Mouse (Mus musculus): ENCODE data around the gene Sapcd1. TPM values are rescaled to one million over a fixed set of nuclear protein-coding genes. Genes with fewer than 3 reads are reported as not detected.

Sapcd1 gene
- 0.86 and 1.9 TPM in 2 replicates for total RNA-seq (2023)

GRCm38 (mm10) chr17:35027277-35028068, at the start of gene Sapcd1:
TSS of gene Sapcd1 (minus strand) at chr17:35028016.

GRCm38 (mm10) chr17:35076507-35077176, 48.8 kb upstream of the Sapcd1 start, which contains the start of gene Ly6g6e:
TSS of gene Ly6g6e (plus strand) at chr17:35076902.

GRCm38 (mm10) chr17:35066084-35066483, 38.3 kb upstream of the Sapcd1 start, which contains the start of gene Mpig6b:
TSS of gene Mpig6b (minus strand) at chr17:35066184.

GRCm38 (mm10) chr17:35064951-35065947, 37.4 kb upstream of the Sapcd1 start, which contains the start of gene Ly6g6c:
TSS of gene Ly6g6c (plus strand) at chr17:35065388.

GRCm38 (mm10) chr17:35058911-35059892, 31.4 kb upstream of the Sapcd1 start, which contains the start of gene Ddah2:
TSS of gene Ddah2 (plus strand) at chr17:35059035.

GRCm38 (mm10) chr17:35049561-35050016, 21.8 kb upstream of the Sapcd1 start, which contains the start of gene Clic1:
TSS of gene Clic1 (plus strand) at chr17:35049966.

GRCm38 (mm10) chr17:35046681-35047455, 19.1 kb upstream of the Sapcd1 start, which contains the start of gene Msh5:
TSS of gene Msh5 (minus strand) at chr17:35046745.

GRCm38 (mm10) chr17:35016376-35016775, 11.4 kb downstream of the Sapcd1 start, which contains the start of gene Vwa7:
TSS of gene Vwa7 (plus strand) at chr17:35016579.

GRCm38 (mm10) chr17:35000717-35001451, 26.9 kb downstream of the Sapcd1 start, which contains the start of gene Vars:
TSS of gene Vars (plus strand) at chr17:35000987.

GRCm38 (mm10) chr17:34981690-34982180, 46.1 kb downstream of the Sapcd1 start, which contains the start of gene Lsm2:
TSS of gene Lsm2 (plus strand) at chr17:34981862.

Other genes starting within 250 kb of the Sapcd1 start
- not detected in 2 replicates for gene Cyp21a1, start 223.5 kb downstream of the Sapcd1 start, total RNA-seq (2023)
- 42.3 and 63.0 TPM in 2 replicates for gene Stk19, start 191.1 kb downstream of the Sapcd1 start, total RNA-seq (2023)
- 34.5 and 46.7 TPM in 2 replicates for gene Dxo, start 191.0 kb downstream of the Sapcd1 start, total RNA-seq (2023)
- gene Skiv2l, start 177.8 kb downstream of the Sapcd1 start, total RNA-seq (2023): 95.9 and 147 TPM in 2 replicates
- gene Nelfe, start 177.6 kb downstream of the Sapcd1 start, total RNA-seq (2023): 24.5 and 28.2 TPM in 2 replicates
- gene Cfb, start 165.5 kb downstream of the Sapcd1 start, total RNA-seq (2023): 1.3 TPM in 1 of 2 replicates, not detected in the other
- 0.70 and 1.4 TPM in 2 replicates for gene Zbtb12, start 148.5 kb downstream of the Sapcd1 start, total RNA-seq (2023)
- not detected in 2 replicates for gene Gm20547, start 146.0 kb downstream of the Sapcd1 start, total RNA-seq (2023)
- not detected in 2 replicates for gene C2, start 129.8 kb downstream of the Sapcd1 start, total RNA-seq (2023)
- gene Ehmt2, start 129.5 kb downstream of the Sapcd1 start, total RNA-seq (2023): 49.5 and 66.6 TPM in 2 replicates
- 0.25 TPM in 1 of 2 replicates, not detected in the other for gene Slc44a4, start 113.5 kb downstream of the Sapcd1 start, total RNA-seq (2023)
- gene Neu1, start 96.8 kb downstream of the Sapcd1 start, total RNA-seq (2023): 87.8 and 101 TPM in 2 replicates
- gene Hspa1b, start 68.8 kb downstream of the Sapcd1 start, total RNA-seq (2023): 25.6 and 50.7 TPM in 2 replicates
- gene Gm20481, start 58.1 kb downstream of the Sapcd1 start, total RNA-seq (2023): not detected in 2 replicates
- gene Hspa1a, start 55.9 kb downstream of the Sapcd1 start, total RNA-seq (2023): 36.0 and 76.5 TPM in 2 replicates
- gene Hspa1l, start 55.3 kb downstream of the Sapcd1 start, total RNA-seq (2023): 0.16 TPM in 1 of 2 replicates, not detected in the other
- 15.3 and 22.7 TPM in 2 replicates for gene Lsm2, start 46.2 kb downstream of the Sapcd1 start, total RNA-seq (2023)
- 51.6 and 57.8 TPM in 2 replicates for gene Vars, start 27.0 kb downstream of the Sapcd1 start, total RNA-seq (2023)
- gene Vwa7, start 11.4 kb downstream of the Sapcd1 start, total RNA-seq (2023): 0.09 TPM in 1 of 2 replicates, not detected in the other
- gene Msh5, start 18.7 kb upstream of the Sapcd1 start, total RNA-seq (2023): 3.5 and 11.1 TPM in 2 replicates
- gene Clic1, start 21.9 kb upstream of the Sapcd1 start, total RNA-seq (2023): 248 and 288 TPM in 2 replicates
- gene Ddah2, start 31.0 kb upstream of the Sapcd1 start, total RNA-seq (2023): 1.4 and 2.6 TPM in 2 replicates
- not detected in 2 replicates for gene Ly6g6c, start 37.4 kb upstream of the Sapcd1 start, total RNA-seq (2023)
- gene Mpig6b, start 38.2 kb upstream of the Sapcd1 start, total RNA-seq (2023): 0.47 TPM in 1 of 2 replicates, not detected in the other
- gene Ly6g6e, start 48.9 kb upstream of the Sapcd1 start, total RNA-seq (2023): not detected in 2 replicates
- not detected in 2 replicates for gene Ly6g6d, start 50.0 kb upstream of the Sapcd1 start, total RNA-seq (2023)
- gene Ly6g6f, start 57.6 kb upstream of the Sapcd1 start, total RNA-seq (2023): 1.1 TPM in 1 of 2 replicates, not detected in the other
- 44.4 and 57.6 TPM in 2 replicates for gene Abhd16a, start 61.2 kb upstream of the Sapcd1 start, total RNA-seq (2023)
- gene Ly6g5c, start 80.3 kb upstream of the Sapcd1 start, total RNA-seq (2023): not detected in 2 replicates
- 13.3 and 14.5 TPM in 2 replicates for gene Ly6g5b, start 87.4 kb upstream of the Sapcd1 start, total RNA-seq (2023)
- 36.0 and 50.1 TPM in 2 replicates for gene Gpank1, start 93.4 kb upstream of the Sapcd1 start, total RNA-seq (2023)
- 135 and 169 TPM in 2 replicates for gene Csnk2b, start 94.0 kb upstream of the Sapcd1 start, total RNA-seq (2023)
- gene D17H6S53E, start 98.4 kb upstream of the Sapcd1 start, total RNA-seq (2023): 21.0 and 24.5 TPM in 2 replicates
- not detected in 2 replicates for gene Apom, start 104.0 kb upstream of the Sapcd1 start, total RNA-seq (2023)
- gene Bag6, start 107.2 kb upstream of the Sapcd1 start, total RNA-seq (2023): 295 and 362 TPM in 2 replicates
- 170 and 191 TPM in 2 replicates for gene Prrc2a, start 136.9 kb upstream of the Sapcd1 start, total RNA-seq (2023)
- gene Aif1, start 148.1 kb upstream of the Sapcd1 start, total RNA-seq (2023): 10.8 and 14.1 TPM in 2 replicates
- gene Lst1, start 160.4 kb upstream of the Sapcd1 start, total RNA-seq (2023): 410 and 626 TPM in 2 replicates
- 118 TPM in 2 replicates for gene Ltb, start 166.4 kb upstream of the Sapcd1 start, total RNA-seq (2023)
- gene Tnf, start 174.0 kb upstream of the Sapcd1 start, total RNA-seq (2023): 115 TPM in 2 replicates
- gene Lta, start 177.3 kb upstream of the Sapcd1 start, total RNA-seq (2023): not detected in 2 replicates
- 0.79 TPM in 1 of 2 replicates, not detected in the other for gene Gm16181, start 192.8 kb upstream of the Sapcd1 start, total RNA-seq (2023)
- 1.8 and 3.2 TPM in 2 replicates for gene Atp6v1g2, start 205.6 kb upstream of the Sapcd1 start, total RNA-seq (2023)
- 18.5 and 19.9 TPM in 2 replicates for gene Nfkbil1, start 207.8 kb upstream of the Sapcd1 start, total RNA-seq (2023)
- gene Ddx39b, start 213.7 kb upstream of the Sapcd1 start, total RNA-seq (2023): 185 and 239 TPM in 2 replicates
- 1,574 and 1,649 TPM in 2 replicates for gene H2-D1, start 234.7 kb upstream of the Sapcd1 start, total RNA-seq (2023)

Data from neutrophil, adult 65 days (primary cell).